Mouse (Mus musculus) E14TG2a.4 (cell line): Measurements from ENCODE around the gene Clec2i.

ENCODE experiments used
- CTCF ChIP-seq: conservative IDR thresholded peaks from 2 replicates; pipeline ENCODE4 v1.5.1; 2014; ENCODE audit warnings: low read length
- NANOG ChIP-seq: IDR thresholded peaks from 2 replicates; pipeline ENCODE4 v1.6.1; 2014; ENCODE audit warnings: borderline replicate concordance, low read length, mixed read lengths
- POU5F1 ChIP-seq: IDR thresholded peaks from 2 replicates; pipeline ENCODE4 v1.6.1; 2014; ENCODE audit warnings: low read length, borderline replicate concordance

DNA sequence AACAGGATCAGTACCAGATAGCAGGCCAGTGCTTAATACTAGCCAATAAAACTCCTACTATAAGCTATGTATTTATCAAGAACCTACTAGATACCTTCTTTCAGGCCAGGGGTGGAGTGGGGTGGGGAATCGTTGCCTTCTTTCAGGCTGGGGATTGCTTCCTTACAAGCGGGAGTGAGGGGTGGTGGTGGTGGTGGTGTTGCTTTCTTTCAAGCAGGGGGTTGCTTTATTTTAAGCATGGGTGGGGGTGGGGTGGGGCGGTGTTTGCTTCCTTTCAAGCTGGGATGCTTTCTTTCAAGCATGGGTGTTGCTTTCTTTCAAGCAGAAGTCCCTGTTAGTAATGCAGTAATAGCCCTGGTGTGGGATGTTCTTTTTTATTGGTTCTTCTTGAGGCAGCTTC, 18.5 kb upstream of the Clec2i start:
- TF ChIP-seq CTCF (no peak), POU5F1 (no peak), NANOG (no peak)
